Mouse (Mus musculus) heart, postnatal 10 days (tissue): ENCODE results near the gene Vmn2r112. TPM values are rescaled to one million over a fixed set of nuclear protein-coding genes. Genes with fewer than 3 reads are reported as not detected.
"Not testable (repeated sequence)": the region's sequence is repeated elsewhere in the genome, so short reads cannot be mapped to it uniquely, and the experiment has no call there.

Experiments used
- DNase-seq, 2 experiments: peaks; one replicate each; pipeline ENCODE4 v3.0.0; 2021
- intact Hi-C: fragments of 180-260 bp; cut with DNase I; formaldehyde crosslinking; loops from one replicate; pipeline ENCODE4 v1.15.1; 2025
- total RNA-seq, 2 experiments: library from RNA; stranded (reverse); gene quantifications; 2 replicates each; pipeline ENCODE4 v1.2.3; 2021

Vmn2r112 gene
- not detected for total RNA-seq

GRCm38 (mm10) chr17:22600651-22601050 lies at the start of gene Vmn2r112:
Vmn2r112 (plus strand) TSS chr17:22600951.
- DNase-seq, intact Hi-C loops: not testable (repeated sequence)

- DNase-seq, intact Hi-C loops: not testable (repeated sequence)
Observed at GRCm38 (mm10) chr17:22573382-22573781, 27.4 kb upstream of the Vmn2r112 start, which contains the start of gene Vmn2r111. Vmn2r111 (minus strand) TSS chr17:22573482.

GRCm38 (mm10) chr17:22630646-22631045 lies 29.9 kb downstream of the Vmn2r112 start:
- no peak for DNase-seq
- intact Hi-C loops: no loop called here

Other genes with a start within 250 kb of the Vmn2r112 start
- 1 to 10 TPM; 5.3 to 5.4 TPM for gene Zfp944, start 239.6 kb upstream of the Vmn2r112 start, total RNA-seq
- 1 to 10 TPM; 7.0 to 8.1 TPM for gene Zfp758, start 239.5 kb upstream of the Vmn2r112 start, total RNA-seq
- gene Zfp946, start 176.7 kb upstream of the Vmn2r112 start, total RNA-seq: 1 to 10 TPM; 4.4 to 6.5 TPM
- gene Vmn2r111, start 27.5 kb upstream of the Vmn2r112 start, total RNA-seq: not detected